Comparison of ENCODE assay signal across 18 mouse cellular contexts in genomic region chr5:150459801-150460200, GRCm38 (mm10). TPM values are rescaled to one million over a fixed set of nuclear protein-coding genes. Genes with fewer than 3 reads are reported as not detected.
DNase-seq lines count a peak whose midpoint lies in the region; ATAC-seq and TF ChIP-seq lines count a peak whose summit lies in the region.
"Had no signal": no experiment of that assay in that cellular context is flagged by ENCODE, and none has a peak within 500 bp of the region (broad histone marks: within the 10 kb centered on the region; RNA-seq: fewer than 3 reads in every experiment).

No protein-coding gene starts in this region.

- intact Hi-C loops in heart, adult 2 months (cut with DNase I): loop anchor here (2.0 to 10.0 kb wide), 2 partner anchors 25 to 205 kb away; partner anchors contain the start of gene N4bp2l2

- peaks cover 16% of the 10 kb centered on the region for H3K36me3 ChIP-seq in heart, adult 2 months (ENCODE audit: control insufficient read depth, insufficient read depth, low read length)
- peaks cover 10% of the 10 kb centered on the region for H3K36me3 ChIP-seq in liver, postnatal 0 days (replicated peaks; ENCODE audit: insufficient read depth, low read length)
- peaks cover 2% of the 10 kb centered on the region; the same call in 1 of the 2 replicates for H3K36me3 ChIP-seq in liver, embryonic 12.5 days
- H3K36me3 ChIP-seq in forebrain, embryonic 13.5 days (ENCODE audit: poor library complexity, severe bottlenecking): peaks cover 41% of the 10 kb centered on the region

- H3K9me3 ChIP-seq in liver, postnatal 0 days (ENCODE audit: low read length): peaks cover 4% of the 10 kb centered on the region; the same call in 1 of the 2 replicates
- 0 out of 2 replicates have a peak, but pooled peaks cover 1% of the 10 kb centered on the region for H3K9me3 ChIP-seq in liver, embryonic 12.5 days (replicated peaks)
- H3K9me3 ChIP-seq in forebrain, embryonic 13.5 days (replicated peaks): no peaks in the 10 kb centered on the region
- H3K9me3 ChIP-seq: heart, embryonic 15.5 days; hindbrain, embryonic 15.5 days; liver, embryonic 13.5 days had no signal

- no peak for TF ChIP-seq POLR2A in heart, adult 2 months (IDR thresholded peaks at IDR 0.05; ENCODE audit: insufficient read depth, low read depth, low read length)

- TF ChIP-seq EP300 in heart, adult 2 months (IDR thresholded peaks at IDR 0.05; ENCODE audit: insufficient read depth, low read depth, low read length): no peak
- TF ChIP-seq EP300 in liver, postnatal 0 days (IDR thresholded peaks at IDR 0.05; ENCODE audit: low read depth): no peak

- H3K27me3 ChIP-seq in heart, adult 2 months (ENCODE audit: control insufficient read depth, insufficient read depth, low read length): no peaks in the 10 kb centered on the region
- H3K27me3 ChIP-seq in liver, postnatal 0 days (ENCODE audit: insufficient read depth, low read length): no peaks in the 10 kb centered on the region
- H3K27me3 ChIP-seq in liver, embryonic 12.5 days (replicated peaks): no peaks in the 10 kb centered on the region
- H3K27me3 ChIP-seq in forebrain, embryonic 13.5 days: no peaks in the 10 kb centered on the region
- H3K27me3 ChIP-seq: heart, embryonic 15.5 days; hindbrain, embryonic 15.5 days; liver, embryonic 13.5 days had no signal

- H3K4me1 ChIP-seq in heart, adult 2 months (ENCODE audit: control insufficient read depth, insufficient read depth, low read length): peaks cover 4% of the 10 kb centered on the region
- H3K4me1 ChIP-seq in liver, postnatal 0 days (ENCODE audit: insufficient read depth): no peaks in the 10 kb centered on the region
- no peaks in the 10 kb centered on the region for H3K4me1 ChIP-seq in liver, embryonic 12.5 days
- H3K4me1 ChIP-seq in forebrain, embryonic 13.5 days: no peaks in the 10 kb centered on the region
- H3K4me1 ChIP-seq: liver, embryonic 13.5 days had no signal

- ATAC-seq in liver, postnatal 0 days: no peak
- ATAC-seq in liver, embryonic 12.5 days: no peak
- no peak for ATAC-seq in forebrain, embryonic 13.5 days

- 91% methylated on average over 4 of the region's 4 CpGs for WGBS in heart, adult 2 months
- WGBS in liver, postnatal 0 days (ENCODE audit: insufficient replicate concordance): 79% methylated on average over 4 of the region's 4 CpGs
- 65% methylated on average over 4 of the region's 4 CpGs for WGBS in liver, embryonic 12.5 days (ENCODE audit: insufficient replicate concordance)
- 78% methylated on average over 4 of the region's 4 CpGs for WGBS in forebrain, embryonic 13.5 days

- TF ChIP-seq CTCF in heart, adult 2 months (IDR thresholded peaks at IDR 0.05): peak; percentile 68
- TF ChIP-seq CTCF in liver, postnatal 0 days (IDR thresholded peaks at IDR 0.05; ENCODE audit: low read depth): peak; percentile 50

- H3K27ac ChIP-seq in heart, adult 2 months: 0 out of 2 replicates have a peak overlapping the region, but pooled peaks have one; percentile 3
- no peak overlapping the region for H3K27ac ChIP-seq in liver, postnatal 0 days (ENCODE audit: low read depth)
- H3K27ac ChIP-seq in liver, embryonic 12.5 days: no peak overlapping the region
- no peak overlapping the region for H3K27ac ChIP-seq in forebrain, embryonic 13.5 days
- H3K27ac ChIP-seq: heart, embryonic 15.5 days; hindbrain, embryonic 15.5 days; liver, embryonic 13.5 days had no signal

- no peak overlapping the region for H3K4me3 ChIP-seq in heart, adult 2 months
- no peak overlapping the region for H3K4me3 ChIP-seq in liver, postnatal 0 days (ENCODE audit: low read depth, low read length)
- H3K4me3 ChIP-seq in liver, embryonic 12.5 days: no peak overlapping the region
- H3K4me3 ChIP-seq in forebrain, embryonic 13.5 days: no peak overlapping the region
- H3K4me3 ChIP-seq: heart, embryonic 15.5 days; hindbrain, embryonic 15.5 days; liver, embryonic 13.5 days had no signal

- no peak overlapping the region for H3K4me2 ChIP-seq in liver, postnatal 0 days (ENCODE audit: low read depth, low read length)
- no peak overlapping the region for H3K4me2 ChIP-seq in liver, embryonic 12.5 days
- H3K4me2 ChIP-seq in forebrain, embryonic 13.5 days: no peak overlapping the region
- H3K4me2 ChIP-seq: heart, embryonic 15.5 days; hindbrain, embryonic 15.5 days; liver, embryonic 13.5 days; midbrain, embryonic 11.5 days had no signal

- no peak overlapping the region for H3K9ac ChIP-seq in heart, adult 2 months (ENCODE audit: low read depth, low read length)
- H3K9ac ChIP-seq in liver, postnatal 0 days (replicated peaks): no peak overlapping the region
- no peak overlapping the region for H3K9ac ChIP-seq in liver, embryonic 12.5 days
- no peak overlapping the region for H3K9ac ChIP-seq in forebrain, embryonic 13.5 days
- H3K9ac ChIP-seq: heart, embryonic 15.5 days; hindbrain, embryonic 15.5 days; liver, embryonic 13.5 days had no signal

- no peak for DNase-seq in heart, adult 2 months
- no peak for DNase-seq in heart, postnatal 4 days
- DNase-seq in liver, postnatal 0 days: no peak
- peak; percentile 42 for DNase-seq in ES-CJ7 (ENCODE audit: low read depth, low spot score)
- DNase-seq in naive thymus-derived CD4-positive, alpha-beta T cell, adult 2 months (ENCODE audit: low read depth): peak; percentile 19
- no peak for DNase-seq in layer of hippocampus, postnatal 25 days (ENCODE audit: extremely low spot score in 1 of 2, low spot score in 1 of 2)
- DNase-seq: adrenal gland, postnatal 36 days; cerebellum, adult 11 months; kidney, postnatal 36 days; liver, embryonic 13.5 days had no signal

- H3K79me2 ChIP-seq in heart, adult 2 months (replicated peaks; ENCODE audit: control insufficient read depth, insufficient read depth, low read length): no peaks in the 10 kb centered on the region; the same call in 1 of the 2 replicates

RNA-seq across cellular contexts. Expression of gene Zar1l, which starts 58.2 kb away (rescaled TPM):
- total RNA-seq in heart, adult 2 months (2021): not detected
- not detected in 2 replicates for polyA plus RNA-seq in heart, adult 2 months (2012; rRNA removed)
- total RNA-seq in heart, postnatal 4 days (2021): not detected
- not detected in 2 replicates for polyA plus RNA-seq in liver, postnatal 0 days (2015; fragmentation: Nextera tagmentation; extraction: Ambion mirVana)
- polyA plus RNA-seq in liver, embryonic 12.5 days (2016; fragmentation: Nextera tagmentation; extraction: Ambion mirVana): not detected in 2 replicates
- polyA plus RNA-seq in forebrain, embryonic 13.5 days (2015; fragmentation: Nextera tagmentation; extraction: Ambion mirVana): not detected in 2 replicates
- total RNA-seq in layer of hippocampus, postnatal 25 days (2021): not detected
- total RNA-seq: adrenal gland, postnatal 36 days; gastrocnemius, postnatal 4 days had no signal
- polyA plus RNA-seq: C2C12; heart, embryonic 15.5 days; hindbrain, embryonic 15.5 days; liver, embryonic 13.5 days; midbrain, embryonic 11.5 days; urinary bladder, adult 2 months had no signal

Comparison
In these comparisons a context has a peak if more than half of its experiments do, and no peak if none do; other contexts are left out.
1. DNase-seq: peak in ES-CJ7 (single experiment) and naive thymus-derived CD4-positive, alpha-beta T cell, adult 2 months (single experiment); none in heart, adult 2 months (0 of 2), heart, postnatal 4 days (single experiment), liver, postnatal 0 days (single experiment) and layer of hippocampus, postnatal 25 days (0 of 2).